Mouse (Mus musculus): ENCODE data around the gene Olfr993.

Olfr993 gene

GRCm38 (mm10) chr2:85414777-85415176, at the start of gene Olfr993:
Gene Olfr993, minus strand, starts transcription at chr2:85414877.
- no peak for DNase-seq (ENCODE audit: low read depth, low spot score)

GRCm38 (mm10) chr2:85443539-85443938, 28.9 kb upstream of the Olfr993 start, which contains the start of gene Olfr995:
Gene Olfr995, minus strand, starts transcription at chr2:85443639.
- no peak for DNase-seq (ENCODE audit: low read depth, low spot score)

- DNase-seq (ENCODE audit: low read depth, low spot score): no peak
Observed at GRCm38 (mm10) chr2:85442546-85442945, 27.9 kb upstream of the Olfr993 start.

GRCm38 (mm10) chr2:85436351-85436750, 21.7 kb upstream of the Olfr993 start, which contains the start of gene Olfr994:
Gene Olfr994, minus strand, starts transcription at chr2:85436451.
- no peak for DNase-seq (ENCODE audit: low read depth, low spot score)

GRCm38 (mm10) chr2:85425893-85426292, 11.2 kb upstream of the Olfr993 start:
- no peak for DNase-seq (ENCODE audit: low read depth, low spot score)

GRCm38 (mm10) chr2:85409369-85409768, 5.3 kb downstream of the Olfr993 start, which contains the start of gene Olfr992:
Gene Olfr992, minus strand, starts transcription at chr2:85409469.
- DNase-seq (ENCODE audit: low read depth, low spot score): no peak

Data from retina, postnatal 7 days (tissue).